Mouse (Mus musculus) right cerebral cortex, postnatal 10 days (tissue): ENCODE data around the gene Tex16.

ENCODE experiments used
- DNase-seq, 2 experiments: peaks; one replicate each; pipeline ENCODE4 v3.0.0; 2021; ENCODE audit warnings: low spot score in 2 of 2

Gene Tex16

GRCm38 (mm10) chrX:112010707-112011106 lies at the start of gene Tex16:
Gene Tex16 (plus strand): TSS chrX:112011007.
- DNase-seq, result no peak

GRCm38 (mm10) chrX:111999661-112000060 lies 11.1 kb upstream of the Tex16 start:
- DNase-seq, result no peak
